Mouse (Mus musculus): Measurements from ENCODE around the gene Ly75. TPM values are rescaled to one million over a fixed set of nuclear protein-coding genes. Genes with fewer than 3 reads are reported as not detected.

The Ly75 gene
- polyA plus RNA-seq, 1 experiment from 2014 or later = 0.52 TPM

DNA sequence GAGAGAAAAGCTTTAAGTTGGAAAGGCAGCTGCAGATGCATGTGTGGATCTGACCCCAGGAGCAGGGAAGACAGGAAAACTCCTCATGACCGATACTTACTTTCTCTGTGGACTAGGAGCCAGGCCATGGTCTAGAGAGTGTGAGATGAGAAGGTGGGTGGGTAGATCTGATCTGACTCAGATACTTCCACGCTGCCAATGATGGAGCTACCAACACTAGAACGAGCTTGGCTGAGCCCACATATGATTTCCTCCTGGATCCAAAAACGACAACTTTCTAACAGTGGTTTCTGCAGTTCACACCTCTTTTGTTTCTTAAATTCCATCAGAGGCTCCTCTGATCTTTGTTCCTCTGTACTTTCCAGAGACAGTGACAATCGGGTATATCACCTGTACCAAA is 18.6 kb upstream of the Ly75 start:
- Histone ChIP-seq H3K4me2 (replicated peaks) (no peak overlapping the region), H3K27me3 (no peaks in the 10 kb centered on the region), H3K4me1 (no peaks in the 10 kb centered on the region), H3K9me3 (no peaks in the 10 kb centered on the region), H3K4me3 (no peak overlapping the region), H3K36me3 (no peaks in the 10 kb centered on the region), H3K9ac (replicated peaks) (no peak overlapping the region), H3K27ac (replicated peaks) (no peak overlapping the region)
- WGBS = 84% methylated on average over 5 of the region's 5 CpGs
- no peak for ATAC-seq (replicated peaks)

DNA sequence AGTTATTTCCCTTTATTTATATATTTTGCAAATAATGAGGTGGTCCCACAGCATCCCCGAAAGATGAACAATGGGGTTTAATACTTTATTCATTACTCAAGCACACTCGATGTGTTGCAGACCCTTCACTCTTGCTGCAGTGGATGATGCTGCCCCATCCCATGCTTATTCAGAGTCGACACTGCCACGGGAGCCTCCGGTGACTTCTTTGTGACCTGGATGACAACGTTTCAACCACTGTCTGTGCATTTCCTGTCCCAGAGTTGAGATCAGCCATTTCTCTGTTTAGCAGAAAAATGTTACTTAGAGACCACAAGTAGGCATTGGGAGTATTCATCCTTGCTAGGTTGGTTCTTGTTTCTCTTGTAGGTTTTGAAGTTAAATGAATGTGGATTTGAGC is 10.7 kb upstream of the Ly75 start:
- WGBS = 72% methylated on average over 6 of the region's 6 CpGs
- Histone ChIP-seq H3K4me2 (replicated peaks) (no peak overlapping the region), H3K4me3 (no peak overlapping the region), H3K36me3 (no peaks in the 10 kb centered on the region), H3K9ac (replicated peaks) (no peak overlapping the region), H3K27me3 (no peaks in the 10 kb centered on the region), H3K27ac (replicated peaks) (no peak overlapping the region), H3K4me1 (no peaks in the 10 kb centered on the region), H3K9me3 (no peaks in the 10 kb centered on the region)
- ATAC-seq (replicated peaks) = no peak

DNA sequence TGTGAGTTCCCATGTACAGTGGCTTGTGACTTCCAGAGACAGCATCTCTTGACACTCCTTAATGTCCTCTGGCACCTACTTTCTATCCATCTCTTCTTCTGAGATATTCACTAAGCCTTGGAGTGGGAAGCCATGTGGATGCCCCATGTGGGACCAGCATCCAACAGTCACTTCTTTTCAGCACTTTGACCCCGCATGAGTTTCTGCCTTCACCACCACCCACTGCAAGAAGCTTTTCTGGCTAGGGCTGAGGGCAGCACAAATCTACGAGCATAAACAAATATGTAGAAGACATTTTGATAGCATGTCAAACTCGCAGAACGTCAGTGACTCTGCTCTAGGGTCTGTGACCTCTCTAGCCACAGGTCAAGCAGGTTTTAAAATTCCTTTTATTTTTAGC is 9.2 kb upstream of the Ly75 start:
- WGBS = 90% methylated on average over 4 of the region's 4 CpGs
- H3K27me3 ChIP-seq = no peaks in the 10 kb centered on the region
- no peaks in the 10 kb centered on the region for H3K9me3 ChIP-seq
- no peaks in the 10 kb centered on the region for H3K36me3 ChIP-seq
- H3K9ac ChIP-seq (replicated peaks) = no peak overlapping the region
- no peak for ATAC-seq (replicated peaks)
- H3K27ac ChIP-seq (replicated peaks) = no peak overlapping the region
- no peak overlapping the region for H3K4me2 ChIP-seq (replicated peaks)
- H3K4me3 ChIP-seq = no peak overlapping the region
- no peaks in the 10 kb centered on the region for H3K4me1 ChIP-seq

DNA sequence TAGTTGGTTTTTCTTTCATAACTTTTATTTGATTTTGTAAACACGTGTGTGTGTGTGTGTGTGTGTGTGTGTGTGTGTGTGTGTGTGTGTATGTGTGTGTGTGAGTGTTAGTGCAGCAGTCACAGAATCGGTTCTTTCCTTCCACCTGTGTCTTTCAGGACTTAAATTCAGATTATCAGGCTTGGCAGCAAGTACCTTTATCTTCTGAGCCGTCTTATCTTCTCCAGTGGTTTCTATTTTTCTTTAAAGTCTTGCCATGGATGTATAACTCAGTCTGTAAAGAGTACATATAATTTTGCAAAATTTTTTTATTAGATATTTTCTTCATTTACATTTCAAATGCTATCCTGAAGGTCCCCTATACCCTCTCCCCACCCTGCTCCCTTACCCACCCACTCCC is 4.3 kb upstream of the Ly75 start:
- Histone ChIP-seq H3K4me2 (replicated peaks) (no peak overlapping the region), H3K27ac (replicated peaks) (no peak overlapping the region), H3K9me3 (no peaks in the 10 kb centered on the region), H3K4me1 (peaks cover 10% of the 10 kb centered on the region), H3K36me3 (no peaks in the 10 kb centered on the region), H3K9ac (replicated peaks) (no peak overlapping the region), H3K27me3 (0 out of 2 replicates have a peak, but pooled peaks cover 13% of the 10 kb centered on the region), H3K4me3 (no peak overlapping the region)
- 83% methylated on average over 3 of the region's 3 CpGs for WGBS
- ATAC-seq (replicated peaks) = no peak

DNA sequence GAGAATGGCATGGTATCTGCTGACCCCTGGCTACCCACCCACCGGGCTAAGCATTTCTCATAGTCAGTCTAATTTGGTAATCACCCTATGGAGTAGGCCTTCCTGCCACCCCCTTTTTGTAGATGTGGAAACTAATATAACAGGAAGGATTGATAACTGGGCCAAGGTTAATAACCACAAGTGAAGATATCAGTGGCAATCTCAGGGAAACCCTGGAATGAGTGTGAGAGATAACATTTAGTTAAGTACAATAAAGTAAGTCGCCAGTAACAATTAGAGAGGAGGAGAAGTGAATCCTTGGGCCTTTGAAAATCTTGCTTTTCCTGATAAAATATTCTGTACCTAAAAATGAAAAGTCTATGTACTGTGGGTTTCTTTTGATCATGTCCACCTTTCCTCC is 3.7 kb upstream of the Ly75 start:
- no peak overlapping the region for H3K4me2 ChIP-seq (replicated peaks)
- H3K4me3 ChIP-seq = no peak overlapping the region
- H3K36me3 ChIP-seq = no peaks in the 10 kb centered on the region
- H3K27ac ChIP-seq (replicated peaks) = no peak overlapping the region
- H3K9ac ChIP-seq (replicated peaks) = no peak overlapping the region
- H3K4me1 ChIP-seq = peaks cover 10% of the 10 kb centered on the region
- ATAC-seq (replicated peaks) = no peak
- H3K9me3 ChIP-seq = no peaks in the 10 kb centered on the region
- H3K27me3 ChIP-seq = 0 out of 2 replicates have a peak, but pooled peaks cover 14% of the 10 kb centered on the region
- 88% methylated on average over 2 of the region's 2 CpGs for WGBS

DNA sequence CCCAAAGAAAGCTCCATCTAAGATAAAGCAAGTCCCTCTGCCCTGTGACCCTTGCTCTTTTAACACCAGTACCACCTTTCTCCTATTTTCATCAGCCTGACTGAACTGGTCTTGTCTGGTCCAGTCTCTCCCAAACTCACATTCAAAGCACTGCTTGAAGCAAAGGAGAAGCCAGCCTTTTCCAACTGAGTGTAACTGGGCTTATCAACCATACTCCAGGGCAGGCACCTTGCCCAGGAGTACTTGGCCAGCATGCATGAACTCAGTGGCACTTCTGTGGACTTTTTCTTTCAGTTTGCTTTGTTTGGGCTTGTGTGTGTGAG is 1.6 kb upstream of the Ly75 start:
- Histone ChIP-seq H3K4me2 (replicated peaks) (no peak overlapping the region), H3K9me3 (no peaks in the 10 kb centered on the region), H3K36me3 (no peaks in the 10 kb centered on the region), H3K27ac (replicated peaks) (no peak overlapping the region), H3K4me3 (no peak overlapping the region), H3K4me1 (peaks cover 10% of the 10 kb centered on the region), H3K27me3 (0 out of 2 replicates have a peak, but pooled peaks cover 14% of the 10 kb centered on the region), H3K9ac (replicated peaks) (no peak overlapping the region)
- no peak for ATAC-seq (replicated peaks)

DNA sequence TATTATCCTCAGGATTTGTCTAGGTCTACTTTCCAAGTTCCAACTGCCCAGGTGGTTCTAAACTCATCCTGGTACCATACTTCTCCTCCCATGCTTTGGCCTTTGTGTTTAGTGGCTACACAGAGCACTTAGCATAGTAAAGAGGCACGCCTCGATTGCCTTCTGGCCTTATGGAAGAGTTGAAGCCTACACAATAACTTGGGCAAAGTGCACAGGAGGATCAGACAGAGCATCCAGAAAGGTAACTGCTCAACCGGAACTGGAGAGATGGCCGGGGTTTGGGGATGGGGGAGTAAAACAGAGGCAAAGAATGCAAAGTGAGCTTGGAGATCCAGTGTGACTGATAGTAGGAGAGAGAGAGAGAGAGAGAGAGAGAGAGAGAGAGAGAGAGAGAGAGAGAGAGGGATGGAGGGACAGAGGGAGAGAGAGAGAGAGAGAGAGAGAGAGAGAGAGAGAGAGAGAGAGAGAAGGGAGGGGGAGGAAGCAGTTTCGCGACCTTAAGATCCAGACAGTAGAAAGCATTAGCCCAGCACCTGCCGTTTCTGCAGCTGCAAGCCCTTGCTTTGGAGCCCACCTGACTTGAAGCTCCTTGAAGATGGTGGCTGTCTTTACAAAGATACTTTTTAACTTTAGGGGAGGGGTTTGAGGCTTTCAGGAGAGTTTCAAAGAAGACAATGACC is 1.1 kb upstream of the Ly75 start:
- H3K9me3 ChIP-seq = no peaks in the 10 kb centered on the region
- 31% methylated on average over 7 of the region's 7 CpGs for WGBS
- H3K36me3 ChIP-seq = no peaks in the 10 kb centered on the region
- no peak for ATAC-seq (replicated peaks)
- no peak overlapping the region for H3K27ac ChIP-seq (replicated peaks)
- H3K4me3 ChIP-seq = no peak overlapping the region
- peaks cover 10% of the 10 kb centered on the region for H3K4me1 ChIP-seq
- H3K4me2 ChIP-seq (replicated peaks) = no peak overlapping the region
- H3K27me3 ChIP-seq = 0 out of 2 replicates have a peak, but pooled peaks cover 14% of the 10 kb centered on the region
- H3K9ac ChIP-seq (replicated peaks) = no peak overlapping the region

DNA sequence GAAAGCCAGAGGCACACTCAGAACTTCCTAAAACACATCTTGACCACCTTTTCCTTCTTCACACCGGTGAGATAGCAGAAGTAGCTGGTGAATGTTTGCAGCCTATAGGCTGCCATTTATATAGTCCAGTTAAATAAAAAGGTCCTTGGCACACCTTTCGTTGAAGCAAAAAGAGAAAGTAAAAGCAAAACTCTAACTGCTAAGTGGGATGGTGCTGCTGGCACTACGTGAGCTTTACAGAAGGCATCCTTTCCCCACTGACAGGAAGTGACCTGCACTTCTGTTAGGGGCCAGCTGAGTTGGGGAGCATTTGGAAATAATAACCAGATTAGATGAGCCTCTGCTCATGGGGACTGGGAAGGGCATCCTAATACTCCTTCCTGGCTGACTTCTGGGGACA is 757 bp downstream of the Ly75 start:
- no peak overlapping the region for H3K27ac ChIP-seq (replicated peaks)
- H3K9me3 ChIP-seq = no peaks in the 10 kb centered on the region
- no peaks in the 10 kb centered on the region for H3K36me3 ChIP-seq
- peaks cover 10% of the 10 kb centered on the region for H3K4me1 ChIP-seq
- H3K27me3 ChIP-seq = 0 out of 2 replicates have a peak, but pooled peaks cover 14% of the 10 kb centered on the region
- ATAC-seq (replicated peaks) = no peak
- WGBS = 81% methylated on average over 3 of the region's 3 CpGs
- 0 out of 2 replicates have a peak overlapping the region, but pooled peaks have one; percentile 46 for H3K9ac ChIP-seq (replicated peaks)
- H3K4me2 ChIP-seq (replicated peaks) = peak overlapping the region; percentile 86
- H3K4me3 ChIP-seq = no peak overlapping the region

DNA sequence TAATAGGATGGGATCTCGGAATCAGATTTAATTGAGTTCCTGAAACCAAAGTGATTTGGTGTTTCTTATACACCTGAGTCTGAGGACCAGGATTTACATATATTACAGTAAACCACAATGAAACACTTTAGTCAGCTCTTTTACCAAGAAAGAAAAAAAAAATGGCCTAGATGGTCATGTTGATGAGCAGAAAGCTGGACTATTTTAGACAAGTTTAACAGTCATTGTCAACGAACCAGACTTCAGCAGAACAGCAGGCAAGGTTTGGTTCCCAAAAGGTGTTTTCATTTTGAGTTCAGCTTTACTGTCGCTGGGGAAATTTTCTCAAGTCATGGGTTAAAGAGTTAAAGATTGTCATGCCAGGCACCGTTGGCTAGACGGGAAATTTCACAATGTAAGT is 5.8 kb downstream of the Ly75 start:
- no peak overlapping the region for H3K4me3 ChIP-seq
- H3K27ac ChIP-seq (replicated peaks) = no peak overlapping the region
- H3K4me1 ChIP-seq = no peaks in the 10 kb centered on the region
- 85% methylated on average over 5 of the region's 5 CpGs for WGBS
- no peak overlapping the region for H3K9ac ChIP-seq (replicated peaks)
- H3K27me3 ChIP-seq = no peaks in the 10 kb centered on the region
- no peaks in the 10 kb centered on the region for H3K36me3 ChIP-seq
- H3K9me3 ChIP-seq = no peaks in the 10 kb centered on the region
- ATAC-seq (replicated peaks) = no peak
- H3K4me2 ChIP-seq (replicated peaks) = no peak overlapping the region

DNA sequence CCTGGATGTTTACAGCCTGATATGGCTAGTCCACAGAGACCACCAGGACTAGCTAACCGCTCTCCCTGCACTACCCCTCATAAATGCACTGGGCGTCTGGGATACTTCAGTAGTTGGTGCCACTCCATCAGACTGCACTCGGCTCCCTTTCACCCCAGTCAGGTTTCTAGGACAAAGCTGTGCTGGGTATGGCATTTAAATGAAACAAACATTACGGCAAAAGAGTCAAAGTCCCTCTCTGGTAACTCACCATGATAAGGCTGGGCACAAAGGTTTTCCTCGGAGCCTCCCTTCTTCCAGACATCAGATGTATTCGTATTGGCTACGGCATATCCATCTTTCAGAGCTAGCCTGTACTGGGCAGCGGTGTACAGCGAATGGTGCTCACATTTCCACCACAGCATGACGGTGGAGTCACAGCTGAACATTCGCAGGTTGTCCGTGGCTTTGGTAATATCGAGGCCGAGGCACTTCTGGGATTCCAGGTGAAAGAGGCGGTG is 7.4 kb downstream of the Ly75 start:
- no peak for ATAC-seq (replicated peaks)
- no peak overlapping the region for H3K9ac ChIP-seq (replicated peaks)
- H3K9me3 ChIP-seq = no peaks in the 10 kb centered on the region
- H3K27me3 ChIP-seq = no peaks in the 10 kb centered on the region
- no peak overlapping the region for H3K4me3 ChIP-seq
- H3K27ac ChIP-seq (replicated peaks) = no peak overlapping the region
- no peak overlapping the region for H3K4me2 ChIP-seq (replicated peaks)
- H3K4me1 ChIP-seq = no peaks in the 10 kb centered on the region
- H3K36me3 ChIP-seq = no peaks in the 10 kb centered on the region
- WGBS = 96% methylated on average over 15 of the region's 15 CpGs

DNA sequence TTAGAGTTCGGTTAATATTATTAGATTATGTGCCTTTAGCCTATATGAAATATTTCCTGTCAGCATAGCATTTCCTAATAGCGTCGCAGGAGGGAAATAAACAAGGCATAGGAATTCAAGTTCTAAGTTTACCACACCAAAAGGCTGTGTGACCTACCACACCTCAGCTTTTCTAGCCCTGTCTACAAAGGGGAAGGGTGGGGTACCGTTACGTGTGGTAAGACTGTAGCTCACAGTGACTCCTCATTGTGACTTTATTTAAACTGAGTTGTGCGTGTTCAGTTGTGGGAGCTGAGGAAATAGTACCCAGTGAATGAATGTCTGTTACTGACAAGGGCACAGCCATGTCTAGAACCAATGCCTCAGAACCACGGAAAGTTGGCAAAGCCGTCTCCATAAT is 8.0 kb downstream of the Ly75 start:
- Histone ChIP-seq H3K4me3 (no peak overlapping the region), H3K4me1 (no peaks in the 10 kb centered on the region), H3K36me3 (no peaks in the 10 kb centered on the region), H3K27ac (replicated peaks) (no peak overlapping the region), H3K9me3 (no peaks in the 10 kb centered on the region), H3K4me2 (replicated peaks) (no peak overlapping the region), H3K27me3 (no peaks in the 10 kb centered on the region), H3K9ac (replicated peaks) (no peak overlapping the region)
- no peak for ATAC-seq (replicated peaks)
- WGBS = 95% methylated on average over 8 of the region's 8 CpGs

DNA sequence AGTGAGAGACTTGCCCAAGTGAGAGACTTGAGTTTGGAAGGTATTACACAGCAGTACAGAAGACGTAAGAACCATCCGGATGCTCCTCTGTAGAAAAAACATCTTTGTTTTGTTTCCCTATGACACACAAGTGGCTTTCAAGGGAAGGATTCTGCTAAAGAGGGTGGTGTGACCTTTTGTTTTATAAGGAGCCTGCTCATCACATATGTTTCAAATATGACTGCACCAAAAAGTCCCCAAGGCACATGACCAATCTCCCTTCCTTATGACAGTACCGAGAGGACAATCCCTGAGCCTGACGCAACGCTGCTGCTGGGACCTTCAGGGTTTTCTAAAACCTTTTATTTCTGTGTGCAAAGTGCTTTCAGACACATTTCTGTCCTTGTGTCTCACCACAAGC is 12.9 kb downstream of the Ly75 start:
- Histone ChIP-seq H3K27ac (replicated peaks) (no peak overlapping the region), H3K4me3 (no peak overlapping the region), H3K36me3 (no peaks in the 10 kb centered on the region), H3K4me2 (replicated peaks) (no peak overlapping the region), H3K9me3 (no peaks in the 10 kb centered on the region), H3K4me1 (peaks cover 4% of the 10 kb centered on the region; the same call in 1 of the 2 replicates), H3K27me3 (no peaks in the 10 kb centered on the region), H3K9ac (replicated peaks) (no peak overlapping the region)
- WGBS = 95% methylated on average over 5 of the region's 5 CpGs
- ATAC-seq (replicated peaks) = no peak

DNA sequence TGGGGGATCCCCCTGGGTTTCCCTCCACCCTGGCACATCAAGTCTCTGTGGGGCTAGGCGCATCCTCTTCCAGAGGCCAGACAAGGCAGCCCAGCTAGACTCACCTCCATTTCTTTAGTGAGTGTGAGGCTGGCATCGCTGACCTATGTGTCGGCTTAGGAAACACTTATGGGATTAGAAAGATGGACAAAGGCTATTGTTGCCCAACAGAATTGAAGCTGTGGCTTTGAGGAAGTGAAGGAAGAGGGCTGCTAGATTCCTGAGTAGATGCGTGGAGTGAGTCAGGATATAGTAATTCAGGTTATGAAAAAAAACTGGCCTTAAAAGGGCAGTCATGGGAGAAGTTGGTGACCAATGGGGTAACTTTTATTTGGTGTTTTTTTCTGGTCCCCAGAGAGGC is 13.6 kb downstream of the Ly75 start:
- no peak for ATAC-seq (replicated peaks)
- 66% methylated on average over 4 of the region's 4 CpGs for WGBS
- Histone ChIP-seq H3K4me1 (peaks cover 9% of the 10 kb centered on the region; the same call in 1 of the 2 replicates), H3K36me3 (no peaks in the 10 kb centered on the region), H3K27me3 (no peaks in the 10 kb centered on the region), H3K4me2 (replicated peaks) (no peak overlapping the region), H3K27ac (replicated peaks) (no peak overlapping the region), H3K9ac (replicated peaks) (no peak overlapping the region), H3K4me3 (no peak overlapping the region), H3K9me3 (no peaks in the 10 kb centered on the region)

All from forebrain, embryonic 15.5 days (tissue).